Mouse (Mus musculus) bone marrow macrophage, adult 2 months (primary cell): ENCODE measurements around the gene Ddx19b.

Experiments used
- CTCF ChIP-seq: IDR thresholded peaks from 2 replicates; pipeline ENCODE4 v1.5.1; 2012; ENCODE audit warnings: low read depth, mild to moderate bottlenecking, low read length, moderate library complexity
- POLR2A ChIP-seq: IDR thresholded peaks from 2 replicates; pipeline ENCODE4 v1.6.1; 2012; ENCODE audit warnings: mild to moderate bottlenecking, low read depth, low read length, borderline replicate concordance

- TF ChIP-seq POLR2A: no peak
- TF ChIP-seq CTCF: no peak
Measured at GRCm38 (mm10) chr8:110956619-110957450, 74.7 kb downstream of the Ddx19b start.
